Mouse (Mus musculus) CD4-positive naive resting alpha-beta T cell, adult 76 days (primary cell): ENCODE measurements around the gene Actl6b. TPM values are rescaled to one million over a fixed set of nuclear protein-coding genes. Genes with fewer than 3 reads are reported as not detected.

Experiments
- total RNA-seq: library from RNA; stranded (reverse); gene quantifications from one replicate; pipeline ENCODE4 v1.2.4, GENCODE M21; 2023

Actl6b gene
- not detected for total RNA-seq

DNA sequence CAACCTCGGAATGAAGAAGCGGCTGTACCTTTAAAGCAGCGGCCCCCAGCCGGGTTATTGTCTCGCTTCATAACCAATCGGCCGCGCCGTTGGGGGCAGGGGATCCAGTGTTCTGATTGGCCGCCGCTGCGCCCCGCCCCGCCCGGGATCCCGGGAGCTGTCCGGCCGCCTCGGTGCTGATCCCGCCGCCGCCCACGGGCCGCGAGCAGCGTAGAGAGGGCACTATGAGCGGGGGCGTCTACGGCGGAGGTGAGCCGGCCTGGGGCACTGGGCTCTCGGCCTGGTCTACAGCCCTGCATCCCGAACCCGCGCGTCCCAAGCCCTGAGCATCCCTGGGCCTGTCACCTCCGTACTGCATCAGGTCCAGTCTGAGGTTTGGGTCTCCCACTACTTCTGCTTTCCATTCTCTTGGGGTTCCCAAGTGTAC lies at the start of gene Actl6b:
Gene Actl6b (plus strand): TSS at position 107 of the 427 bp plus-strand sequence.

DNA sequence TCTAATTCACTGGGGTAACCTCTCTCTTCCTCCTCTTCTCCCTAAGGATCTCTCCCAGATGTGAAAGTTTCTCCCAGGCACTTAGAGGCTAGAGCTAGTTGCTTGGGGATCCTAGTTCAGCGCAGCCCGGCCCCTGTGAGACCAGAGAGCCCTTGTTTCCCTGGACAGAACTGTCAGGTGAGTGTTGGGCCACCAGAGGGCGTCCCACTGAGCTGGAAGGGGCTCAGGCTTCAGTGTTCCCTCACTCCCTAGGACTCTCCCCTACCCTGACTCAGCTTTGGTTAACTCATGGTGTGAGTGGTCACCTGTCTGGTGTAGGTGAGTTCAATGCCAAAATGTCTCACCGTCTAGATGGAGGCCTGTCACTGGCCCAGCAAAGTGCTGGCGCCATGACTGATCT lies 34.9 kb upstream of the Actl6b start, which contains the start of gene Gigyf1:
Gene Gigyf1 (plus strand): TSS at position 113 of the 400 bp plus-strand sequence.

DNA sequence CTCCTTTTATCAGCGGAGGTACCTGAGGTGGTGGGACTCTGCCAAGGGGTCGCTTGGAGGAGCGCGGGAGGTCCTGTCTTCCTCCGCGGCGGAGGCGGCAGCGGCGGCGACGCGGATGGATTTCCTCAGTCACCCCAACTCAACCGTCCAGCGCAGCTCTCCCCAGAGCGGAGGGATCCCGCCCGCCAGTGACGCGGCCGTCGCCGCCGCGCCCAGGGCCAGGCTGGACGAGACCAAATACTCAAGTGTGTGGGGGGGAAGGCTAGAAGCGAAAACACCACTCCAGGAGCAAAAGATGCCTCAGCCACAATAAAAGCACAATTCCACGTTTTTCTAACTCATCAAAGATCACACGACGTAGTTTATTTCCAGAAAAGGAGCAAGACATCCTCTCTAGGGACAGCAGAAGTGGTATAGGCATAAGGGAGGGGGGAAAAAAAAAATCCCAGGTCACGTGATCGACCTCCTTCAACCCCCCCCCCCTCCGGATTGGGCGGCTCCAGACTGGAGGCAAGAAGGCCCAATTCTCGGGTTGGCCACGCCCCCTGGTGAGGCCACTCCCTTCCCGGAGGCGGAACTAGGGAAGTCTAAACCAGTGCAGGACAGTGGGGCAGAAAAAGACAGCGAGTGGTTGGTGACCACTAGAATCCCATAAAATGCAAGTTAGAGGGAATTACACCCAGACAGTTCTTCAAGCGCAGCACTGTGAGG lies 20.0 kb upstream of the Actl6b start, which contains the start of the genes Epo and Gnb2:
Gene Epo (minus strand): TSS at position 126 of the 711 bp plus-strand sequence.
Gene Gnb2 (minus strand): TSS at position 394 of the 711 bp plus-strand sequence.

DNA sequence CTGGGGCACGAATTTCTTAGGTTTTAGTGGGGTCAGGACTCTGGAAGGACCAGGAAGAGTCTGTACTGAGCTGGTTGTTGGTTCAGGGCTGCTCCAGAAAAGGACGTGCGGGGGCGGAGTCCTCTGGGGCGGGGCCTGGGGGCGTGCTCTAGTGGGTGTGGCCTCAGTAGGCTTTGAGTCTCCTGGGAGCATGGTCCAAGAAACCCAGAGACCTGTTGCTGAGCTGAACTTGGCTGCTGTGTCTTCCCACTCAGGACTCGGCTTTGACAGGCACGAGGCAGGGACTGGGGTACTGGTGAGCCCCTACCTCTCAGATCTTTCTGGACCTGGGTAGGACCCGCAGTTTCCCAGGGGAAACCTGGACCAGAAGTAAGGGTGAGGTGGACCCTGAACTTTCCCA lies 16.3 kb downstream of the Actl6b start, which contains the start of gene Tfr2:
Gene Tfr2 (plus strand): TSS at position 176 of the 400 bp plus-strand sequence.

DNA sequence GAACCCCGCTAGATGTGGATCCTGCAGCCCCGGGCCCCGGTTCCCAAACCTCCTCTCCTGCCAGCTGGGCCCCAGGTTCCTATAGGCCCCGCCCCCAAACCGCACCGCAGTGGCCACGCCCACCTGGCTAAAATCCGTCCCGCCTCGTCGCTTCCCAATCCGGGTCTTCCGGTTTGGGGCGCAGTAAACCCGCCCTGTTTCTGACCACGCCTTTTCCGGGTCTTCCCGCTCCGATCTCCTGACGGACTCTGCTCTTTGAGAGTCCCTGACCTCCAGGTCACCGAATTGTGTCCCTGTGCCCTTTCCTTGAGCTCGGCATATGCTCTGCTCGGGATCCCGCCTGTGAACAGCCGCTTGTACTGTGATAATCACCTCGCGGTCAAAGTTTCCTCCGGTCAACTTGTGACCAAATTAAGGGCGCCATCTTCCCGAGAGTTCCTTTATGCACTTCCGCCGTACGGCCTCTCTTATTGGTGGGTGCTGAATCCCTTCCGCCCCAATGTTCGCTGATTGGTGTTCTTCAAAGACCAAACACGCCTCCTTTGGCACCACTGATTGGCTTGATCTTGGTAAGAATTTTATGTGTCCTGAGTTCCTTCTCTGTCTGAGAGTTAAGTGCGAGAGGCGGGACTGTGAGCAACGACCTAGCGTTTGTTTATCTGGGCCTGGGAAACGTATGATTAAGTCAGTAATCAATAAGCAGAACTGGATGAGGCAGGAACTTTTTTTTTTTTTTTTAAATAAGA lies 47.5 kb downstream of the Actl6b start, which contains the start of gene Mospd3:
Gene Mospd3 (minus strand): TSS at position 440 of the 746 bp plus-strand sequence.

DNA sequence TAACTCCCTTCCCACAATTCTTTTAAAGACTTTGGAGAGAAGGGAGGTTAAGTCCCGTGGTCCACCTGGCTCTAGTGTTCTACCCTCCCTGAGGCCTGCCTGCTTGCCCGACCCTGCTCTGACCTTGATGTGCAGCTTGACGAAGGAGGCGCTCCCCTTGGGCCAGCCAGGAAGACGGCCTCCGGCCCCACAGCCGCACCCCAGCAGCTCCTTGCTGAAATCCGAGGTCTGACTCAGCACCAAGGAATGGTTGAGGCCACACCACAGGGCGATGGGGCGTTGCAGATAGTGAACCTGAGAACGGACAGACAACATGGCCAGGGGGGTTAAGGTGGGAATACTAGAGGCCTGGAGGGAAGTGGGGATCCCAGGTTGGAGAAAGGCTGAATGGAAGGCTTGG lies 60.2 kb downstream of the Actl6b start, which contains the start of gene Pcolce:
Gene Pcolce (minus strand): TSS at position 235 of the 400 bp plus-strand sequence.

Other genes starting within 250 kb of the Actl6b start
- 437 TPM for gene Srrt, start 245.8 kb upstream of the Actl6b start, total RNA-seq
- gene Trip6, start 239.1 kb upstream of the Actl6b start, total RNA-seq = 6.0 TPM
- 16.2 TPM for gene Slc12a9, start 219.9 kb upstream of the Actl6b start, total RNA-seq
- 0.15 TPM for gene Ephb4, start 203.4 kb upstream of the Actl6b start, total RNA-seq
- gene Zan, start 76.5 kb upstream of the Actl6b start, total RNA-seq = 0.35 TPM
- 27.2 TPM for gene Pop7, start 51.0 kb upstream of the Actl6b start, total RNA-seq
- 93.3 TPM for gene Gigyf1, start 35.0 kb upstream of the Actl6b start, total RNA-seq
- not detected for gene Epo, start 20.3 kb upstream of the Actl6b start, total RNA-seq
- gene Gnb2, start 20.0 kb upstream of the Actl6b start, total RNA-seq = 259 TPM
- 0.59 TPM for gene Tfr2, start 16.3 kb downstream of the Actl6b start, total RNA-seq
- 28.5 TPM for gene Mospd3, start 47.5 kb downstream of the Actl6b start, total RNA-seq
- gene Pcolce, start 60.3 kb downstream of the Actl6b start, total RNA-seq = 1.2 TPM
- gene Fbxo24, start 75.5 kb downstream of the Actl6b start, total RNA-seq = not detected
- 185 TPM for gene Lrch4, start 75.6 kb downstream of the Actl6b start, total RNA-seq
- 55.1 TPM for gene Gm20605, start 75.7 kb downstream of the Actl6b start, total RNA-seq
- 81.4 TPM for gene Sap25, start 87.8 kb downstream of the Actl6b start, total RNA-seq
- gene Irs3, start 92.2 kb downstream of the Actl6b start, total RNA-seq = not detected
- 23.5 TPM for gene Agfg2, start 131.2 kb downstream of the Actl6b start, total RNA-seq
- gene Nyap1, start 188.1 kb downstream of the Actl6b start, total RNA-seq = 2.0 TPM
- gene Tsc22d4, start 192.2 kb downstream of the Actl6b start, total RNA-seq = 183 TPM
- gene Ppp1r35, start 225.3 kb downstream of the Actl6b start, total RNA-seq = 18.2 TPM
- 212 TPM for gene Mepce, start 234.1 kb downstream of the Actl6b start, total RNA-seq
- gene Zcwpw1, start 234.3 kb downstream of the Actl6b start, total RNA-seq = 14.8 TPM